Mouse (Mus musculus) brain, embryonic 14.5 days (tissue): ENCODE data around the gene Cyb5r2.

Experiments
- CTCF ChIP-seq: fragments of 200-500 bp; IDR thresholded peaks from 2 replicates; pipeline ENCODE4 v1.5.1; 2012; ENCODE audit warnings: inconsistent platforms, mild to moderate bottlenecking, moderate library complexity, borderline replicate concordance; ENCODE audit not compliant: insufficient read depth, insufficient read length; ENCODE audit errors: extremely low read depth
- POLR2A ChIP-seq: fragments of 200-500 bp; IDR thresholded peaks from 2 replicates; pipeline ENCODE4 v1.6.1; 2012; ENCODE audit warnings: mild to moderate bottlenecking, inconsistent platforms, borderline replicate concordance; ENCODE audit not compliant: poor library complexity, insufficient read depth, insufficient read length, severe bottlenecking; ENCODE audit errors: extremely low read depth

DNA sequence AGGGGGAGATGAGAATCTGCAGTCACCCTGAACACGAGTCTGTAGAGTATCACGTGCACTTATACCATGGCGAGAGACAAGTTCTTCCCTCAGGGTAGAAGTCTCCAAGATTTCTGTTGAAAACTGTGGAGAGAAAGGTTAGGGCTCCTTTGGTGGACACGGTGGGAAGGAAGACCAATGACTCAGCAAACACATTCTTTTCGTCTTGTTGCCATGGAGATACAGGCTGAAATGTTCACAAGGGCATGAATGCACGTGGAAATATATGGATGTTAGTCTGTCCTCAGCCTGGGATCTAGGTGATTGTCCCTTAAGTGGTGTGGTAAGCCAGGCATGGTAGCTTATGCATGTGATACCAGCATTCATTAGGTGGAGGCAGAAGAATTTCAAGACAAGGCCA lies 13.0 kb upstream of the Cyb5r2 start:
- no peak for TF ChIP-seq CTCF
- no peak for TF ChIP-seq POLR2A
